Mouse (Mus musculus) lung, postnatal 4 days (tissue): ENCODE results near the gene Olfr943.

Source experiments
- DNase-seq, 2 experiments: peaks; one replicate each; pipeline ENCODE4 v3.0.0; 2021

The Olfr943 gene

DNA sequence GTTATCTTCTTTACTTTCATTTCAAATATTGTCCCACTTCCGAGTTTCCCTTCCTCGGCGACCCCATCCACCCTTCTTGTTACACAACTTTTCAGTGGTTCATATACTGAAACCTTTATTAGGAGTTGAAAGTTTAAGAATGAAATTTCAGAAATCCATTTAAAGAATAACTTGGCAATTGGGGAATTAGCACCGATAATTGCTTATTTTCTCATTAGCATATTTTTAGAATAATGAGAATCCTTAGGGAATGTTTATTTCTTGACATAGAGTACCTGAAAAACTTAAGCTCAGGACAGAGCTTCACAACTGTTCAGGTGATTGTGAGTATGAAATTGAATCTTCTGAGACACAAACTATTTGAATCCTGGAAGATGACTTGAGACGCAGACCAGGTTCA lies at the start of gene Olfr943:
Gene Olfr943 (plus strand): TSS at position 301 of the 400 bp plus-strand sequence.
- DNase-seq: no peak

GRCm38 (mm10) chr9:39127326-39127725 lies 38.8 kb upstream of the Olfr943 start:
- DNase-seq: no peak

- DNase-seq: no peak
Measured at GRCm38 (mm10) chr9:39127831-39128230, 38.3 kb upstream of the Olfr943 start, which contains the start of gene Olfr27. Gene Olfr27 (plus strand): TSS chr9:39128131.

GRCm38 (mm10) chr9:39152401-39152800 lies 13.7 kb upstream of the Olfr943 start:
- no peak for DNase-seq

DNA sequence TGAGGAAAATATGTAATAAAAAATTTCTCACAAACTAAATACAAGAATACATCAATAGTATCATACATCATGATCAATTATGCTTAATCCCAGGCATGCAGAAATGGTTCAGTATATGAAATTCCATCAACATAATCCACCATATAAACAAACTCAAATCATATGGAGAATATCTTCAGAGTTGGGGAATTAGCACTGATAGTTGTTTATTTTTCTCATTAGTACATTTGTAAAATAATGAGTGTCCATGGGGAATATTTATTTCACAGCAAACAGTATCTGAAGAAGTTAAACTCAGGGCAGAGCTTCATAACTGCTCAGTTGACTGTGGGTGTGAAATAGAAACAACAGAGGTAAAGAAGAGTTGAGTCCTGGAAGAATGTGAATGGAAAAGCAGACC lies 35.5 kb downstream of the Olfr943 start, which contains the start of gene Olfr944:
Gene Olfr944 (plus strand): TSS at position 301 of the 400 bp plus-strand sequence.
- DNase-seq: no peak
